Mouse (Mus musculus) lung, embryonic 16.5 days (tissue): Measurements from ENCODE around the gene Shld2. TPM values are rescaled to one million over a fixed set of nuclear protein-coding genes. Genes with fewer than 3 reads are reported as not detected.
A peak's percentile ranks its signal among the peaks of the same experiment; 100 is the strongest.

Experiments used
- ATAC-seq: fragments of 200-750 bp; cut with Nextera tagmentation; 2 replicates; pipeline ENCODE4 v1.8.0; 2017; ENCODE audit warnings: low read depth, mild to moderate bottlenecking, moderate library complexity
- H3K27ac ChIP-seq: fragments of 300-500 bp; sonication (generic); 2 replicates; pipeline ENCODE4 v1.5.1; 2014; ENCODE audit warnings: mild to moderate bottlenecking, control low read depth, low read length
- H3K27me3 ChIP-seq: fragments of 300-500 bp; sonication (generic); 2 replicates; pipeline ENCODE4 v1.6.1; 2014; ENCODE audit warnings: low read depth, low read length, mixed read lengths; ENCODE audit not compliant: control insufficient read depth, insufficient read depth
- H3K36me3 ChIP-seq: fragments of 300-500 bp; sonication (generic); 2 replicates; pipeline ENCODE4 v1.6.1; 2014; ENCODE audit warnings: low read length; ENCODE audit not compliant: control insufficient read depth, insufficient read depth
- H3K4me1 ChIP-seq: fragments of 300-500 bp; sonication (generic); replicated peaks from 2 replicates; pipeline ENCODE4 v1.6.1; 2014; ENCODE audit warnings: low read length, mixed read lengths; ENCODE audit not compliant: control insufficient read depth, insufficient read depth
- H3K4me2 ChIP-seq: fragments of 300-500 bp; sonication (generic); 2 replicates; pipeline ENCODE4 v1.6.1; 2014; ENCODE audit warnings: low read depth, low read length, control low read depth
- H3K4me3 ChIP-seq: fragments of 300-500 bp; sonication (generic); 2 replicates; pipeline ENCODE4 v1.5.1; 2014; ENCODE audit warnings: mild to moderate bottlenecking, low read length, control low read depth
- H3K9ac ChIP-seq: fragments of 300-500 bp; sonication (generic); 2 replicates; pipeline ENCODE4 v1.6.1; 2014; ENCODE audit warnings: low read length, control low read depth
- H3K9me3 ChIP-seq: fragments of 300-500 bp; sonication (generic); 2 replicates; pipeline ENCODE4 v1.6.1; 2016; ENCODE audit warnings: low read length; ENCODE audit not compliant: control insufficient read depth
- WGBS: fragments of 180-500 bp; shearing (Covaris S2); extraction: QIAGEN DNeasy Blood & Tissue Kit; methylation state at CpG from one replicate; pipeline ENCODE4 v1.1.7; 2014; 5-methylcytosine and 5-hydroxymethylcytosine counted together
- polyA plus RNA-seq: library from polyadenylated mRNA; unstranded; fragments of >200 nt; fragmentation: Nextera tagmentation; extraction: Ambion mirVana; gene quantifications from 2 replicates; pipeline ENCODE4 v1.2.1, GENCODE M21; 2015

The Shld2 gene
- polyA plus RNA-seq = 9.9 and 10.1 TPM in 2 replicates

- under 1% methylated on average over 84 of the region's 100 CpGs for WGBS
- ATAC-seq = peak; percentile 97
- Histone ChIP-seq H3K36me3 (no peaks in the 10 kb centered on the region), H3K4me3 (peak within 1 kb of the TSS; percentile 93), H3K4me1 (peaks cover 21% of the 10 kb centered on the region), H3K9ac (peak within 1 kb of the TSS; percentile 96), H3K4me2 (peak within 1 kb of the TSS; percentile 83), H3K27ac (peak within 1 kb of the TSS; percentile 97), H3K9me3 (no peaks in the 10 kb centered on the region), H3K27me3 (no peaks in the 10 kb centered on the region)
Measured at GRCm38 (mm10) chr14:34310234-34310965, at the start of gene Shld2, which contains the start of gene Glud1. TSS of gene Shld2 (minus strand) at chr14:34310493. TSS of gene Glud1 (plus strand) at chr14:34310727.

DNA sequence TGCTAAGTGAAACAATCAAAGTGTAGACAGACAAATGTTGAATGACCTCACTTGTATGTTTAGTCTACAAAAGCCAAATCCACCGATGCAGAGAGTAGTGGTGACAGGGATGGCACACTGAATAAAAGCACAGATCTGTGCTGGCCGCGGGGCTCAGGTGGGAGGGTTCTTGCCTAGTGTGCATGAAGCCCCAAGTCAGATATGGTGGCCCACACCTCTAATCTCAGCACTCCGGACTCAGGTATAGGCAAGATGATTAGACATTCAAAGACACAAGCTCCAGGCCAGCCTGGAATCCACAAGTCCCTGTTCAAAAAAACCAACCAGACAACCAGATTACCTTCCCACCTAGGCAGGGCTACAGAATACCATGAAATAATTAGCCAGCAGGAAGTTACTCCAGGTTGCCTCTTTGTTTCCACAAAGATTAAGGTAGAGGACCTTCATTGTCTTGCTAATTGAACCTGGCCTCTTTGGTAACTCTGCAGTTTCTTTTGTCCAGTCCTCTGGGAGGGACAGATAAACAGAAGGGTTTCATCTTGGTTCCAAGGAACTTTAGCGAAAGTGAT is 49.5 kb upstream of the Shld2 start:
- Histone ChIP-seq H3K36me3 (no peaks in the 10 kb centered on the region), H3K27ac (no peak overlapping the region)
- no peak for ATAC-seq

GRCm38 (mm10) chr14:34357671-34358455 is 47.6 kb upstream of the Shld2 start:
- no peak for ATAC-seq
- no peaks in the 10 kb centered on the region; the same call in 1 of the 2 replicates for H3K27me3 ChIP-seq
- H3K9me3 ChIP-seq = no peaks in the 10 kb centered on the region
- 57% methylated on average over 7 of the region's 7 CpGs for WGBS
- H3K36me3 ChIP-seq = no peaks in the 10 kb centered on the region
- H3K4me3 ChIP-seq = no peak overlapping the region
- H3K4me2 ChIP-seq = no peak overlapping the region
- no peak overlapping the region for H3K9ac ChIP-seq
- peaks cover 4% of the 10 kb centered on the region; the same call in 1 of the 2 replicates for H3K4me1 ChIP-seq
- H3K27ac ChIP-seq = no peak overlapping the region

More for the DNA sequence above, 49.5 kb upstream of the Shld2 start:
- Histone ChIP-seq H3K9ac (no peak overlapping the region), H3K27me3 (no peaks in the 10 kb centered on the region; the same call in 1 of the 2 replicates), H3K4me1 (peaks cover 5% of the 10 kb centered on the region; the same call in 1 of the 2 replicates), H3K4me2 (no peak overlapping the region), H3K4me3 (no peak overlapping the region), H3K9me3 (no peaks in the 10 kb centered on the region)
- WGBS = 40% methylated on average over 5 of the region's 5 CpGs

- Histone ChIP-seq H3K9ac (no peak within 1 kb of the TSS), H3K4me3 (no peak within 1 kb of the TSS), H3K4me2 (no peak within 1 kb of the TSS), H3K27me3 (no peaks in the 10 kb centered on the region), H3K4me1 (peaks cover 2% of the 10 kb centered on the region; the same call in 1 of the 2 replicates), H3K27ac (no peak within 1 kb of the TSS), H3K36me3 (no peaks in the 10 kb centered on the region), H3K9me3 (no peaks in the 10 kb centered on the region)
- WGBS = 55% methylated on average over 6 of the region's 6 CpGs
- ATAC-seq = peak; percentile 52; the same call in 1 of the 2 replicates
Measured at GRCm38 (mm10) chr14:34355301-34355700, 45.0 kb upstream of the Shld2 start, which contains the start of gene Fam25c. TSS of gene Fam25c (minus strand) at chr14:34355433.

GRCm38 (mm10) chr14:34354456-34354855 is 44.2 kb upstream of the Shld2 start:
- no peaks in the 10 kb centered on the region for H3K36me3 ChIP-seq
- H3K9me3 ChIP-seq = no peaks in the 10 kb centered on the region
- 77% methylated on average over 4 of the region's 4 CpGs for WGBS
- no peak overlapping the region for H3K27ac ChIP-seq
- no peak overlapping the region for H3K4me3 ChIP-seq
- no peaks in the 10 kb centered on the region for H3K27me3 ChIP-seq
- H3K4me2 ChIP-seq = no peak overlapping the region
- peaks cover 2% of the 10 kb centered on the region; the same call in 1 of the 2 replicates for H3K4me1 ChIP-seq
- no peak overlapping the region for H3K9ac ChIP-seq
- no peak for ATAC-seq

- Histone ChIP-seq H3K4me2 (no peak overlapping the region), H3K36me3 (no peaks in the 10 kb centered on the region), H3K4me1 (peaks cover 2% of the 10 kb centered on the region; the same call in 1 of the 2 replicates), H3K4me3 (no peak overlapping the region), H3K27ac (no peak overlapping the region), H3K27me3 (no peaks in the 10 kb centered on the region), H3K9ac (no peak overlapping the region), H3K9me3 (no peaks in the 10 kb centered on the region)
- ATAC-seq = no peak
- 83% methylated on average over 3 of the region's 3 CpGs for WGBS
Measured at GRCm38 (mm10) chr14:34353326-34353725, 43.0 kb upstream of the Shld2 start.

- ATAC-seq = no peak
- WGBS = 59% methylated on average over 6 of the region's 6 CpGs
- H3K27me3 ChIP-seq = no peaks in the 10 kb centered on the region
- H3K4me1 ChIP-seq = no peaks in the 10 kb centered on the region
- no peak overlapping the region for H3K4me3 ChIP-seq
- H3K9ac ChIP-seq = no peak overlapping the region
- H3K4me2 ChIP-seq = no peak overlapping the region
- no peaks in the 10 kb centered on the region for H3K36me3 ChIP-seq
- H3K27ac ChIP-seq = no peak overlapping the region
- H3K9me3 ChIP-seq = no peaks in the 10 kb centered on the region
Measured at GRCm38 (mm10) chr14:34352523-34352922, 42.2 kb upstream of the Shld2 start.

- no peaks in the 10 kb centered on the region for H3K4me1 ChIP-seq
- H3K27me3 ChIP-seq = no peaks in the 10 kb centered on the region
- H3K36me3 ChIP-seq = no peaks in the 10 kb centered on the region
- no peak overlapping the region for H3K4me3 ChIP-seq
- 60% methylated on average over 3 of the region's 3 CpGs for WGBS
- no peak overlapping the region for H3K4me2 ChIP-seq
- ATAC-seq = no peak
- H3K9me3 ChIP-seq = no peaks in the 10 kb centered on the region
- H3K9ac ChIP-seq = no peak overlapping the region
- H3K27ac ChIP-seq = no peak overlapping the region
Measured at GRCm38 (mm10) chr14:34351660-34352059, 41.4 kb upstream of the Shld2 start.

DNA sequence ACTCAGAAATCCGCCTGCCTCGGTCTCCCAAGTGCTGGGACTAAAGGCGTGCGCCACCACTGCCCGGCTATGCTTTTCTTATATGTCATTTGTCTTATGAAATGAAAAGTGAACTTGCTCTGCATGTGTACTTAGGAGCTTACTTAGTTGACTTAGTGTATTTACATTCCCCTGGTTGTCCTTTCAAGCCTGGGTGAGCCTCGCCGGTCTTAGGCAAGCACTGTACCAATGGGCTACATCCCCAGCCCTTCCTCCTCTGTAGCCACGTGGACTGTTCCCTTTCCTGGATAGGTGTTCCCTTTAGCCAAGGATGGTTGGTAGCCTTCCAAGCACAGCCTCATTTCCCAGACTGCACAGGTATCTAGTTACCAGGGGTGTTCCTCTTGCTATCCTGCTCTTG is 38.7 kb upstream of the Shld2 start:
- Histone ChIP-seq H3K9me3 (no peaks in the 10 kb centered on the region), H3K27ac (no peak overlapping the region), H3K4me3 (no peak overlapping the region), H3K36me3 (no peaks in the 10 kb centered on the region), H3K4me1 (no peaks in the 10 kb centered on the region), H3K4me2 (no peak overlapping the region), H3K27me3 (no peaks in the 10 kb centered on the region), H3K9ac (no peak overlapping the region)
- 48% methylated on average over 8 of the region's 8 CpGs for WGBS
- ATAC-seq = peak; percentile 86
